Mouse (Mus musculus) intestine, embryonic 14.5 days (tissue): ENCODE results near the gene Snx9. TPM values are rescaled to one million over a fixed set of nuclear protein-coding genes. Genes with fewer than 3 reads are reported as not detected.

ENCODE experiments used
- ATAC-seq: fragments of 200-750 bp; cut with Nextera tagmentation; replicated peaks from 2 replicates; pipeline ENCODE4 v1.8.0; 2017; ENCODE audit warnings: low read depth, moderate number of reproducible peaks, moderate TSS enrichment, moderate library complexity; ENCODE audit not compliant: low FRiP score, low TSS enrichment
- DNase-seq: peaks from one replicate; pipeline ENCODE4 v3.0.0-alpha.2; 2018; ENCODE audit warnings: low spot score
- H3K27ac ChIP-seq: fragments of 300-500 bp; sonication (generic); 2 replicates; pipeline ENCODE4 v1.5.1; 2014; ENCODE audit warnings: low read depth, mild to moderate bottlenecking, control low read depth
- H3K27me3 ChIP-seq: fragments of 300-500 bp; sonication (generic); replicated peaks from 2 replicates; pipeline ENCODE4 v1.6.1; 2014; ENCODE audit warnings: low read length, control low read depth; ENCODE audit not compliant: control insufficient read depth, insufficient read depth
- H3K36me3 ChIP-seq: fragments of 300-500 bp; sonication (generic); 2 replicates; pipeline ENCODE4 v1.6.1; 2014; ENCODE audit warnings: low read length, control low read depth; ENCODE audit not compliant: control insufficient read depth, insufficient read depth
- H3K4me1 ChIP-seq: fragments of 300-500 bp; sonication (generic); replicated peaks from 2 replicates; pipeline ENCODE4 v1.6.1; 2014; ENCODE audit warnings: low read length, control low read depth, mixed read lengths; ENCODE audit not compliant: control insufficient read depth, insufficient read depth
- H3K4me2 ChIP-seq: fragments of 300-500 bp; sonication (generic); 2 replicates; pipeline ENCODE4 v1.6.1; 2014; ENCODE audit warnings: low read length
- H3K4me3 ChIP-seq: fragments of 300-500 bp; sonication (generic); 2 replicates; pipeline ENCODE4 v1.5.1; 2014; ENCODE audit warnings: low read depth, low read length, control low read depth, mixed read lengths
- H3K9ac ChIP-seq: fragments of 300-500 bp; sonication (generic); 2 replicates; pipeline ENCODE4 v1.6.1; 2014; ENCODE audit warnings: mild to moderate bottlenecking, low read length
- H3K9me3 ChIP-seq: fragments of 300-500 bp; sonication (generic); 2 replicates; pipeline ENCODE4 v1.6.1; 2016; ENCODE audit warnings: low read length, control low read depth; ENCODE audit not compliant: control insufficient read depth
- WGBS: fragments of 180-500 bp; shearing (Covaris S2); extraction: QIAGEN DNeasy Blood & Tissue Kit; methylation state at CpG from one replicate; pipeline ENCODE4 v1.1.7; 2014; 5-methylcytosine and 5-hydroxymethylcytosine counted together
- polyA plus RNA-seq: library from polyadenylated mRNA; unstranded; fragments of >200 nt; fragmentation: Nextera tagmentation; extraction: Ambion mirVana; gene quantifications from 2 replicates; pipeline ENCODE4 v1.2.1, GENCODE M21; 2014

Gene Snx9
- polyA plus RNA-seq, 1 experiment from 2014 or later, result 42.7 TPM

GRCm38 (mm10) chr17:5831257-5831806 lies 9.8 kb upstream of the Snx9 start:
- Histone ChIP-seq H3K27ac (no peak overlapping the region), H3K9ac (no peak overlapping the region), H3K4me2 (no peak overlapping the region), H3K4me3 (no peak overlapping the region), H3K4me1 (0 out of 2 replicates have a peak, but pooled peaks cover 2% of the 10 kb centered on the region), H3K36me3 (no peaks in the 10 kb centered on the region), H3K27me3 (no peaks in the 10 kb centered on the region), H3K9me3 (no peaks in the 10 kb centered on the region)
- 79% methylated on average over 1 of the region's 1 CpGs for WGBS
- no peak for ATAC-seq
- DNase-seq, result no peak

- H3K27ac ChIP-seq, result no peak overlapping the region
- ATAC-seq (no peak), DNase-seq (no peak)
- no peak overlapping the region for H3K4me3 ChIP-seq
- no peaks in the 10 kb centered on the region for H3K4me1 ChIP-seq
- H3K36me3 ChIP-seq, result no peaks in the 10 kb centered on the region
- no peaks in the 10 kb centered on the region for H3K27me3 ChIP-seq
- no peaks in the 10 kb centered on the region for H3K9me3 ChIP-seq
- H3K4me2 ChIP-seq, result no peak overlapping the region
- 90% methylated on average over 3 of the region's 3 CpGs for WGBS
- H3K9ac ChIP-seq, result no peak overlapping the region
Observed at GRCm38 (mm10) chr17:5834166-5834565, 7.0 kb upstream of the Snx9 start.

GRCm38 (mm10) chr17:5834798-5835328 lies 6.3 kb upstream of the Snx9 start:
- no peaks in the 10 kb centered on the region for H3K36me3 ChIP-seq
- H3K9me3 ChIP-seq, result no peaks in the 10 kb centered on the region
- DNase-seq (no peak), ATAC-seq (no peak)
- no peak overlapping the region for H3K4me2 ChIP-seq
- 71% methylated on average over 3 of the region's 3 CpGs for WGBS
- 0 out of 2 replicates have a peak, but pooled peaks cover 5% of the 10 kb centered on the region for H3K4me1 ChIP-seq
- H3K27ac ChIP-seq, result no peak overlapping the region
- H3K9ac ChIP-seq, result no peak overlapping the region
- no peak overlapping the region for H3K4me3 ChIP-seq
- no peaks in the 10 kb centered on the region for H3K27me3 ChIP-seq

- peak overlapping the region; percentile 79; the same call in 1 of the 2 replicates for H3K4me2 ChIP-seq
- peaks cover 12% of the 10 kb centered on the region; the same call in 1 of the 2 replicates for H3K4me1 ChIP-seq
- no peaks in the 10 kb centered on the region for H3K9me3 ChIP-seq
- no peaks in the 10 kb centered on the region for H3K27me3 ChIP-seq
- H3K9ac ChIP-seq, result peak overlapping the region; percentile 99; the same call in 1 of the 2 replicates
- no peaks in the 10 kb centered on the region for H3K36me3 ChIP-seq
- WGBS, result 79% methylated on average over 5 of the region's 5 CpGs
- DNase-seq (no peak), ATAC-seq (no peak)
- no peak overlapping the region for H3K27ac ChIP-seq
- no peak overlapping the region for H3K4me3 ChIP-seq
Observed at GRCm38 (mm10) chr17:5839549-5840240, 1.4 kb upstream of the Snx9 start.

GRCm38 (mm10) chr17:5840550-5841127 lies 490 bp upstream of the Snx9 start:
- H3K4me1 ChIP-seq, result peaks cover 12% of the 10 kb centered on the region; the same call in 1 of the 2 replicates
- H3K27me3 ChIP-seq, result no peaks in the 10 kb centered on the region
- peak overlapping the region; percentile 98 for H3K27ac ChIP-seq
- H3K9ac ChIP-seq, result peak overlapping the region; percentile 99
- H3K4me3 ChIP-seq, result peak overlapping the region; percentile 76
- ATAC-seq (peak; percentile 69), DNase-seq (peak; percentile 81)
- H3K36me3 ChIP-seq, result no peaks in the 10 kb centered on the region
- no peaks in the 10 kb centered on the region for H3K9me3 ChIP-seq
- 3% methylated on average over 32 of the region's 32 CpGs for WGBS
- peak overlapping the region; percentile 79 for H3K4me2 ChIP-seq

- peak overlapping the region; percentile 99 for H3K9ac ChIP-seq
- peak overlapping the region; percentile 79 for H3K4me2 ChIP-seq
- H3K4me3 ChIP-seq, result peak overlapping the region; percentile 76
- DNase-seq (no peak), ATAC-seq (no peak)
- H3K27me3 ChIP-seq, result no peaks in the 10 kb centered on the region
- peaks cover 15% of the 10 kb centered on the region; the same call in 1 of the 2 replicates for H3K4me1 ChIP-seq
- 0% methylated on average over 7 of the region's 7 CpGs for WGBS
- peak overlapping the region; percentile 98 for H3K27ac ChIP-seq
- H3K36me3 ChIP-seq, result no peaks in the 10 kb centered on the region
- no peaks in the 10 kb centered on the region for H3K9me3 ChIP-seq
Observed at GRCm38 (mm10) chr17:5841943-5842273, 779 bp downstream of the Snx9 start.

GRCm38 (mm10) chr17:5842988-5843640 lies 2.0 kb downstream of the Snx9 start:
- Histone ChIP-seq H3K4me3 (no peak overlapping the region), H3K27ac (0 out of 2 replicates have a peak overlapping the region, but pooled peaks have one; percentile 30), H3K9me3 (no peaks in the 10 kb centered on the region), H3K4me1 (peaks cover 15% of the 10 kb centered on the region; the same call in 1 of the 2 replicates), H3K9ac (no peak overlapping the region), H3K27me3 (no peaks in the 10 kb centered on the region), H3K4me2 (peak overlapping the region; percentile 79), H3K36me3 (no peaks in the 10 kb centered on the region)
- DNase-seq, result no peak
- 63% methylated on average over 9 of the region's 9 CpGs for WGBS
- no peak for ATAC-seq

- no peaks in the 10 kb centered on the region for H3K36me3 ChIP-seq
- 92% methylated on average over 7 of the region's 7 CpGs for WGBS
- peaks cover 16% of the 10 kb centered on the region; the same call in 1 of the 2 replicates for H3K4me1 ChIP-seq
- H3K9me3 ChIP-seq, result no peaks in the 10 kb centered on the region
- H3K9ac ChIP-seq, result no peak overlapping the region
- H3K27me3 ChIP-seq, result no peaks in the 10 kb centered on the region
- no peak for ATAC-seq
- no peak overlapping the region for H3K4me2 ChIP-seq
- H3K4me3 ChIP-seq, result no peak overlapping the region
- DNase-seq, result no peak
- H3K27ac ChIP-seq, result no peak overlapping the region
Observed at GRCm38 (mm10) chr17:5843641-5843990, 2.5 kb downstream of the Snx9 start.
